Mouse (Mus musculus) erythroblast, embryonic 14.5 days (primary cell): ENCODE measurements around the gene Prdm1. TPM values are rescaled to one million over a fixed set of nuclear protein-coding genes. Genes with fewer than 3 reads are reported as not detected.

Experiments
- H3K27me3 ChIP-seq: 2 replicates; pipeline ENCODE4 v1.6.1; 2012; ENCODE audit warnings: inconsistent platforms; ENCODE audit not compliant: control insufficient read depth
- H3K36me3 ChIP-seq: 2 replicates; pipeline ENCODE4 v1.6.1; 2012; ENCODE audit warnings: mild to moderate bottlenecking, inconsistent platforms; ENCODE audit not compliant: control insufficient read depth
- H3K4me1 ChIP-seq: 2 replicates; pipeline ENCODE4 v1.6.1; 2012; ENCODE audit warnings: inconsistent platforms; ENCODE audit not compliant: control insufficient read depth
- H3K4me3 ChIP-seq: replicated peaks from 2 replicates; pipeline ENCODE3; 2012; ENCODE audit warnings: moderate library complexity, mild to moderate bottlenecking, inconsistent platforms
- H3K9me3 ChIP-seq: 2 replicates; pipeline ENCODE4 v1.6.1; 2012; ENCODE audit warnings: low read length, inconsistent platforms, mixed read lengths; ENCODE audit not compliant: control insufficient read depth
- GATA1 ChIP-seq: IDR thresholded peaks from 2 replicates; pipeline ENCODE4 v1.6.1; 2012; ENCODE audit warnings: low read length, inconsistent platforms, mixed read lengths
- TAL1 ChIP-seq: IDR thresholded peaks from 3 replicates; pipeline ENCODE4 v1.6.1; 2012; ENCODE audit warnings: low read length, inconsistent platforms, mixed read lengths
- polyA plus RNA-seq: library from polyadenylated mRNA; stranded (reverse); fragments of >175 nt; gene quantifications from 2 replicates; pipeline ENCODE4 v1.2.3, GENCODE M21; 2012

The Prdm1 gene
- polyA plus RNA-seq, 1 experiment = not detected

GRCm38 (mm10) chr10:44502891-44503290, 25.4 kb downstream of the Prdm1 start:
- H3K4me3 ChIP-seq = no peak overlapping the region
- no peaks in the 10 kb centered on the region for H3K27me3 ChIP-seq
- H3K4me1 ChIP-seq = no peaks in the 10 kb centered on the region
- H3K9me3 ChIP-seq = no peaks in the 10 kb centered on the region
- no peak for TF ChIP-seq TAL1
- TF ChIP-seq GATA1 = no peak
- no peaks in the 10 kb centered on the region for H3K36me3 ChIP-seq

GRCm38 (mm10) chr10:44499897-44500519, 28.3 kb downstream of the Prdm1 start:
- Histone ChIP-seq H3K4me3 (no peak overlapping the region), H3K36me3 (no peaks in the 10 kb centered on the region), H3K9me3 (no peaks in the 10 kb centered on the region), H3K4me1 (no peaks in the 10 kb centered on the region), H3K27me3 (no peaks in the 10 kb centered on the region)
- TF ChIP-seq GATA1 (no peak), TAL1 (no peak)

- Histone ChIP-seq H3K4me1 (no peaks in the 10 kb centered on the region), H3K4me3 (no peak overlapping the region), H3K36me3 (no peaks in the 10 kb centered on the region), H3K9me3 (no peaks in the 10 kb centered on the region), H3K27me3 (no peaks in the 10 kb centered on the region)
- TF ChIP-seq TAL1 = no peak
- no peak for TF ChIP-seq GATA1
Measured at GRCm38 (mm10) chr10:44493818-44494492, 34.3 kb downstream of the Prdm1 start.

DNA sequence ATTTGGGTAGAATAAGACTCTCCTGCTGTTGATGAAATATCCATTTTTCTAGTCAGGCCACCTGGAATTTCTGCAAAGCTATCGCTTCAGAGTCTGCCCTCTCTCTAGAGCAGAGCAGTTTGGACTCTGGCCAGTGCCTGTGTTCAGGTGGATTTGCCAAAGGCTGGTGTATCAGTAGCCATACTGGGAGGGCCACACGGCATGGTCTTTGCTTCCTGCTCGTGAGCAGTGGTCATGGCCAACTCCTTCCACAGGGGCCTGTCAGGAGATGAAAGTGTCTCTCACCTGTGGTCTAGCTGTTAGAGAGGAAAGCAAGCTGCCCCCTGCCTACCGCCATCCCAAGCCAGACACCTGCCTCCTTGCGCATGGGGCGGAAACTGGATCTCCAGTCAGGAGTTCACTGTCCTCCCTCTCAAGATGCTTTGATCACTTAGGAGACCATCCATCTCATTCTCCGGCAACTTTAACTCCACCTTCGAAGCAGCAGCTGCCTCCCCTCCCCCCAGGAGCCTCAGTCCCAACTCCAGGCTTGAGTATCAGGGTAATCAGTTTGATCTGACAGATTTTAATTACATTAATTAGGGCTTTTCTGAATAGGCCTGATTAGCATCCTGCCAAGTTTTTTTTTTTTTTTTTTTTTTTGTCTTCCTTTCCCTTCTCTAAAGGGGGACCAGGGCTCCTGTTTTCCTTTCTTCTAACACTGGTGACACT, 35.3 kb downstream of the Prdm1 start:
- no peaks in the 10 kb centered on the region for H3K4me1 ChIP-seq
- H3K9me3 ChIP-seq = no peaks in the 10 kb centered on the region
- TF ChIP-seq TAL1 = no peak
- no peak for TF ChIP-seq GATA1
- H3K4me3 ChIP-seq = no peak overlapping the region
- no peaks in the 10 kb centered on the region for H3K36me3 ChIP-seq
- H3K27me3 ChIP-seq = no peaks in the 10 kb centered on the region

DNA sequence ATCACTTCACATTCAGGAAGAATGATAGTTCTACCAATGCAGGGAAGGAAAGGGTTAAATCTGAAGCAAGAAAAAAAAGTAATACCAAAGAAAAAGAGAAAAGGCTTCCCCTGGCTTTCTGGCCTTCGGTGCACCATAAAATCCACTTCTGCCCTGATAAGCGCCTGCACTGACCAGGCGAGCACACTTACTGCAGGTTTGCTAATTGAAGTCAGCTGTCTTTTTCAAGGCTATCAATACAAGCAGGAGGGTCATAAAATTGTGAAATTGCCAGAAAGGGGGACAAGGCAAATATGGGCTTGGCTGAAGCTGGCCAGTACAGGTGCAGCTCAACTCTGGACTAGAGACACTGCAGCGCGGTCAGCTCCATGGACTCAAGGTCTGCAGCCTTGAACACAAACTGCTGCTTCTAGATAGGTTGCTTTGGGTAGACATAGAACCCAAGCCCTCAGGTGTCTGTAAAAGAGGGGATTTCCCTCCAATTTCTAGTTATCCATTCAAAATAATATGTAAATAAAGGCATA, 37.3 kb downstream of the Prdm1 start:
- no peaks in the 10 kb centered on the region for H3K27me3 ChIP-seq
- H3K4me1 ChIP-seq = no peaks in the 10 kb centered on the region
- TF ChIP-seq TAL1 (no peak), GATA1 (no peak)
- H3K4me3 ChIP-seq = no peak overlapping the region
- H3K9me3 ChIP-seq = no peaks in the 10 kb centered on the region
- no peaks in the 10 kb centered on the region for H3K36me3 ChIP-seq

DNA sequence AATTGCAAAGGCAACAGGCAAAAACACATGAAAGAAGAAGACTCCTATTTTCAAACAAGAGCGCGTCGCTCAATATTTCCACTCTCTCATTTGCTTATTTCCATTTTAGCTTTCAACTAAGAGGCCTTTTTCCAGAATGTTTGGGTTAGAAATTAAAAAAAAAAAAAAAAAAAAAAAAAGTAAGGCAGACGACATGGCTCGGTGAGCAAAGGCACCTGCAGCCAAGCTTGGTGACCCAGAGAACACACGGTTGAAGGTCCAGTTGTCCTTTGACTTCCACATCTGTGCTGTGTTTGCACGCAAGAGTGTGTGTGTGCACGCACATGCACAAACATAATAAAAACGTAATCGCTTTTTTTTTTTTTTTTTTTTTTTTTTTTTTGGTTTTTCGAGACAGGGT, 41.2 kb downstream of the Prdm1 start:
- Histone ChIP-seq H3K9me3 (no peaks in the 10 kb centered on the region), H3K4me3 (no peak overlapping the region), H3K4me1 (no peaks in the 10 kb centered on the region), H3K36me3 (no peaks in the 10 kb centered on the region), H3K27me3 (no peaks in the 10 kb centered on the region)
- TF ChIP-seq GATA1 = no peak
- TF ChIP-seq TAL1 = no peak

DNA sequence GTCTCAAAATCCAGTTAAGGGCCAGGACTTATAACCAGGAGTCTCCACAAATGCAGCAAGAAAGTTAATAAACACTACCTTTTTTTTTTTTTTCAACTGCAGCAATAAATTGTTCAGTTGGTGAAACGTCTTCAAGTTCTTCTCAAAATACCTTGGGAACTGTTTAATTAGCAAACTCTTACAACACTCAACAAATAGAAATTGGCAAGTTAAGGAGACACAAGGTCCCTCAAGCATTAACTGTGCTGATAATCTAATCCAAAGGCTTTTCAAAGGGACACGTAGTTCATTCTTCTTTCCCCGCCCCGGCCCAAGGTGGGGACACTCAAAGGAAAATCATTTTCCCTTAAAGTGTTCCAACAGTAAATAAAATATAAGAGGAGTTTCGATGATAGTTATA, 44.2 kb downstream of the Prdm1 start:
- no peak for TF ChIP-seq TAL1
- no peak for TF ChIP-seq GATA1
- Histone ChIP-seq H3K36me3 (no peaks in the 10 kb centered on the region), H3K4me3 (no peak overlapping the region), H3K27me3 (no peaks in the 10 kb centered on the region), H3K4me1 (no peaks in the 10 kb centered on the region), H3K9me3 (no peaks in the 10 kb centered on the region)

- Histone ChIP-seq H3K9me3 (no peaks in the 10 kb centered on the region), H3K4me3 (no peak overlapping the region), H3K4me1 (no peaks in the 10 kb centered on the region), H3K36me3 (no peaks in the 10 kb centered on the region), H3K27me3 (no peaks in the 10 kb centered on the region)
- TF ChIP-seq GATA1 (no peak), TAL1 (no peak)
Measured at GRCm38 (mm10) chr10:44483116-44483515, 45.2 kb downstream of the Prdm1 start.

DNA sequence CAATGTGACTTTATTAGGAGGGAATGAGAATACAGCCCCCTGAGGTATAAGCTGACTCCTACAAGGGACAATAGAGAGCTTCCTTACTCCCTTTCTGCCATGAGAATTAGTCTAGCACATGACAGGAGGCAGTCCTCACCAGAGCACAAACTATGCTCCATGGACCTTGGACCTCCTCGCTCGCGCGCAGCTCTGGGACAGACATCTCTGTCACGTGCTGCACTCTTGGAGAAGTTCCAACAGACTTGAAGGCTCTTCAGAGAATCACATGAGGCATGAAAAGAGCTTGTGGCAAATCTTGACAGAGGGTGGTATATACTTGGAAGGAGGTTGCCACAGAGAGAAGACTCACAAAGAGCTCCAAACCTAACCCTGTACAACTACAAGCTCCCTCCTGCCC, 46.9 kb downstream of the Prdm1 start:
- Histone ChIP-seq H3K4me3 (no peak overlapping the region), H3K27me3 (no peaks in the 10 kb centered on the region), H3K36me3 (no peaks in the 10 kb centered on the region), H3K9me3 (no peaks in the 10 kb centered on the region), H3K4me1 (no peaks in the 10 kb centered on the region)
- TF ChIP-seq GATA1 (no peak), TAL1 (no peak)
